In genomic region chr2:31788227-31788626, GRCm38 (mm10) we compare ENCODE assay signal across 18 mouse cellular contexts. TPM values are rescaled to one million over a fixed set of nuclear protein-coding genes. Genes with fewer than 3 reads are reported as not detected.
DNase-seq lines count a peak whose midpoint lies in the region; ATAC-seq and TF ChIP-seq lines count a peak whose summit lies in the region.
"Had no signal": no experiment of that assay in that cellular context is flagged by ENCODE, and none has a peak within 500 bp of the region (broad histone marks: within the 10 kb centered on the region; RNA-seq: fewer than 3 reads in every experiment).

No protein-coding gene starts in this region.

- 78% methylated on average over 3 of the region's 3 CpGs for WGBS in liver, postnatal 0 days (ENCODE audit: insufficient replicate concordance)

- H3K27ac ChIP-seq in gastrocnemius, adult 2 months: no peak overlapping the region
- no peak overlapping the region for H3K27ac ChIP-seq in liver, postnatal 0 days (ENCODE audit: low read depth)
- no peak overlapping the region for H3K27ac ChIP-seq in CH12.LX (ENCODE audit: insufficient read depth, low read depth)
- no peak overlapping the region for H3K27ac ChIP-seq in cortical plate, adult 2 months (ENCODE audit: insufficient read depth, low read length)
- H3K27ac ChIP-seq: hindbrain, embryonic 12.5 days; limb, embryonic 10.5 days; liver, embryonic 13.5 days; macrophage; neural tube, embryonic 12.5 days; stomach, embryonic 15.5 days had no signal

- no peak overlapping the region for H3K4me3 ChIP-seq in gastrocnemius, adult 2 months
- no peak overlapping the region for H3K4me3 ChIP-seq in liver, postnatal 0 days (ENCODE audit: low read depth, low read length)
- no peak overlapping the region for H3K4me3 ChIP-seq in CH12.LX (replicated peaks in 1 of 3; ENCODE audit: low read depth in 2 of 3, low read length in 2 of 3, poor library complexity in 1 of 3)
- no peak overlapping the region for H3K4me3 ChIP-seq in cortical plate, adult 2 months (ENCODE audit: insufficient read depth, low read length)
- H3K4me3 ChIP-seq: hindbrain, embryonic 12.5 days; limb, embryonic 10.5 days; liver, embryonic 13.5 days; neural tube, embryonic 12.5 days; stomach, embryonic 15.5 days had no signal

- ATAC-seq in liver, postnatal 0 days: no peak

- H3K27me3 ChIP-seq in liver, postnatal 0 days (ENCODE audit: insufficient read depth, low read length): no peaks in the 10 kb centered on the region
- H3K27me3 ChIP-seq in CH12.LX (replicated peaks): no peaks in the 10 kb centered on the region
- H3K27me3 ChIP-seq: hindbrain, embryonic 12.5 days; liver, embryonic 13.5 days; neural tube, embryonic 12.5 days; stomach, embryonic 15.5 days had no signal

- no peaks in the 10 kb centered on the region for H3K9me3 ChIP-seq in liver, postnatal 0 days (ENCODE audit: low read length)
- no peaks in the 10 kb centered on the region for H3K9me3 ChIP-seq in CH12.LX (replicated peaks; ENCODE audit: low read length)
- H3K9me3 ChIP-seq: hindbrain, embryonic 12.5 days; limb, embryonic 10.5 days; liver, embryonic 13.5 days; neural tube, embryonic 12.5 days; stomach, embryonic 15.5 days had no signal

- H3K4me1 ChIP-seq in liver, postnatal 0 days (ENCODE audit: insufficient read depth): no peaks in the 10 kb centered on the region
- H3K4me1 ChIP-seq in CH12.LX (ENCODE audit: control insufficient read depth in 1 of 2, insufficient read depth in 2 of 2): peaks cover 0 to 10% of the 10 kb centered on the region in 2 experiments; a peak in 2 of 4 replicates
- no peaks in the 10 kb centered on the region for H3K4me1 ChIP-seq in cortical plate, adult 2 months (ENCODE audit: control insufficient read depth, insufficient read depth, low read length)
- H3K4me1 ChIP-seq: hindbrain, embryonic 12.5 days; limb, embryonic 10.5 days; liver, embryonic 13.5 days; neural tube, embryonic 12.5 days had no signal

- TF ChIP-seq EP300 in liver, postnatal 0 days (IDR thresholded peaks at IDR 0.05; ENCODE audit: low read depth): no peak
- no peak for TF ChIP-seq EP300 in CH12.LX (IDR thresholded peaks at IDR 0.05; ENCODE audit: low read length)

- in situ Hi-C loops in CH12.LX (cut with MboI; ENCODE audit: low pct_ligation_motif_present, low pct_unique_long_range_greater_than_20kb, low sequenced_read_pairs): loop anchor here (5.0 to 25.0 kb wide), 3 partner anchors 63 to 301 kb away; partner anchors contain the start of gene Abl1

- DNase-seq in gastrocnemius, adult 2 months: no peak
- DNase-seq in gastrocnemius, postnatal 14 days: no peak
- DNase-seq in liver, postnatal 0 days: no peak
- no peak for DNase-seq in liver
- no peak for DNase-seq in CH12.LX (ENCODE audit: extremely low read depth)
- no peak for DNase-seq in frontal cortex, adult 2 months (ENCODE audit: extremely low spot score in 1 of 2, low spot score in 1 of 2)
- DNase-seq: cerebellum, adult 11 months; kidney, adult 18-20 months; kidney, postnatal 4 days; layer of hippocampus, postnatal 36 days; liver, embryonic 13.5 days; thymus, postnatal 14 days had no signal

- no peak overlapping the region for H3K4me2 ChIP-seq in liver, postnatal 0 days (ENCODE audit: low read depth, low read length)
- H3K4me2 ChIP-seq in CH12.LX (ENCODE audit: insufficient read depth, low read depth, poor library complexity, severe bottlenecking): no peak overlapping the region
- H3K4me2 ChIP-seq: hindbrain, embryonic 12.5 days; liver, embryonic 13.5 days; neural tube, embryonic 12.5 days; stomach, embryonic 15.5 days had no signal

- H3K9ac ChIP-seq in liver, postnatal 0 days (replicated peaks): no peak overlapping the region
- H3K9ac ChIP-seq in CH12.LX (ENCODE audit: insufficient read depth, low read depth): no peak overlapping the region
- H3K9ac ChIP-seq: hindbrain, embryonic 12.5 days; liver, embryonic 13.5 days; neural tube, embryonic 12.5 days; stomach, embryonic 15.5 days had no signal

- peak; percentile 17 for TF ChIP-seq RAD21 in CH12.LX (IDR thresholded peaks at IDR 0.05; ENCODE audit: low read depth, low read length)

- peak; percentile 28 for TF ChIP-seq CTCF in gastrocnemius, adult 2 months (IDR thresholded peaks at IDR 0.05)
- TF ChIP-seq CTCF in liver, postnatal 0 days (IDR thresholded peaks at IDR 0.05; ENCODE audit: low read depth): 0 out of 2 replicates have a peak, but pooled peaks have one; percentile 25
- peak in 1 of 2 experiments; percentile 38; a peak in 2 of 4 replicates for TF ChIP-seq CTCF in CH12.LX (conservative IDR thresholded peaks at IDR 0.05 in 1 of 2, IDR thresholded peaks at IDR 0.05 in 1 of 2; ENCODE audit: low read depth in 2 of 2, low read length in 2 of 2)
- TF ChIP-seq CTCF in cortical plate, adult 2 months (IDR thresholded peaks at IDR 0.05; ENCODE audit: extremely low read depth, insufficient read depth, low read length): 0 out of 2 replicates have a peak, but pooled peaks have one; percentile 2

- intact Hi-C loops in gastrocnemius, adult 2 months (cut with DNase I): no loop called here
- intact Hi-C loops in gastrocnemius, postnatal 14 days (cut with DNase I; ENCODE audit: low total_unique reads): loop anchor here (5.0 to 10.0 kb wide), 2 partner anchors 63 to 106 kb away; no protein-coding TSS in a partner anchor

- peaks cover 63% of the 10 kb centered on the region for H3K36me3 ChIP-seq in liver, postnatal 0 days (replicated peaks; ENCODE audit: insufficient read depth, low read length)
- peaks cover 40 to 91% of the 10 kb centered on the region in 2 experiments for H3K36me3 ChIP-seq in CH12.LX (replicated peaks in 1 of 2; ENCODE audit: control insufficient read depth in 1 of 2, insufficient read depth in 1 of 2, low read length in 1 of 2)

- dilution Hi-C loops in CH12.LX (cut with MboI; ENCODE audit: extremely low pct_ligation_motif_present, extremely low pct_unique_long_range_greater_than_20kb, low sequenced_read_pairs): no loop called here

- TF ChIP-seq POLR2A in CH12.LX (IDR thresholded peaks at IDR 0.05; ENCODE audit: low read depth, low read length): no peak
- no peak for TF ChIP-seq POLR2A in cortical plate, adult 2 months (IDR thresholded peaks at IDR 0.05; ENCODE audit: extremely low read depth, insufficient read depth, low read length)

- no peaks in the 10 kb centered on the region for H3K79me2 ChIP-seq in CH12.LX (replicated peaks; ENCODE audit: control insufficient read depth, extremely low read depth, insufficient read depth, poor library complexity, severe bottlenecking)

TF ChIP-seq in CH12.LX, 34 proteins besides CTCF, POLR2A, EP300 and RAD21:
- TF ChIP-seq MAZ (IDR thresholded peaks at IDR 0.05; ENCODE audit: low read depth, low read length) (no peak), CHD2 (IDR thresholded peaks at IDR 0.05; ENCODE audit: low read length) (no peak), RCOR1 (conservative IDR thresholded peaks at IDR 0.05; ENCODE audit: low read depth, low read length) (no peak), E2F4 (IDR thresholded peaks at IDR 0.05; ENCODE audit: insufficient replicate concordance, low read depth, low read length) (no peak), SMC3 (IDR thresholded peaks at IDR 0.05; ENCODE audit: low read depth, low read length) (no peak), ETS1 (conservative IDR thresholded peaks at IDR 0.05; ENCODE audit: low read depth, low read length) (no peak), IRF4 (IDR thresholded peaks at IDR 0.05; ENCODE audit: low read depth, low read length) (no peak), PAX5 (IDR thresholded peaks at IDR 0.05; ENCODE audit: low read length) (no peak), MEF2A (IDR thresholded peaks at IDR 0.05; ENCODE audit: borderline replicate concordance, low read depth, low read length) (no peak), USF1 (IDR thresholded peaks at IDR 0.05; ENCODE audit: low read depth, low read length) (no peak)

RNA-seq across cellular contexts. Expression of gene Qrfp, which starts 22.2 kb away (rescaled TPM):
- not detected for total RNA-seq in gastrocnemius, adult 2 months (2021)
- total RNA-seq in gastrocnemius, postnatal 14 days (2021): not detected
- polyA plus RNA-seq in liver, postnatal 0 days (2015; fragmentation: Nextera tagmentation; extraction: Ambion mirVana): 0.07 and 0.08 TPM in 2 replicates
- total RNA-seq in CH12.LX (2012; rRNA removed) (not detected in 2 replicates), CH12.LX (2014; rRNA removed) (not detected in 2 replicates)
- polyA plus RNA-seq in CH12.LX (2012; ENCODE audit: insufficient read length, low read depth): not detected in 2 replicates
- not detected in 2 replicates for polyA plus RNA-seq in cortical plate, adult 2 months (2012; rRNA removed)
- polyA plus RNA-seq in frontal cortex, adult 2 months (2012; rRNA removed): not detected in 2 replicates
- total RNA-seq: layer of hippocampus, postnatal 36 days had no signal
- polyA plus RNA-seq: macrophage had no signal

RNA-seq across cellular contexts. Expression of gene Fibcd1, which starts 57.6 kb away (rescaled TPM):
- not detected for total RNA-seq in gastrocnemius, adult 2 months (2021)
- not detected for total RNA-seq in gastrocnemius, postnatal 14 days (2021)
- polyA plus RNA-seq in liver, postnatal 0 days (2015; fragmentation: Nextera tagmentation; extraction: Ambion mirVana): not detected in 2 replicates
- total RNA-seq in CH12.LX (2012; rRNA removed) (0.04 TPM in 2 replicates), CH12.LX (2014; rRNA removed) (0.04 and 0.15 TPM in 2 replicates)
- polyA plus RNA-seq in CH12.LX (2012; ENCODE audit: insufficient read length, low read depth): 0.09 and 0.10 TPM in 2 replicates
- polyA plus RNA-seq in cortical plate, adult 2 months (2012; rRNA removed): 4.9 and 11.4 TPM in 2 replicates
- polyA plus RNA-seq in frontal cortex, adult 2 months (2012; rRNA removed): 8.0 and 9.0 TPM in 2 replicates
- polyA plus RNA-seq: macrophage had no signal
